Mouse (Mus musculus) common myeloid progenitor, adult 5-6 weeks (primary cell): Measurements from ENCODE around the gene Fsd1l. TPM values are rescaled to one million over a fixed set of nuclear protein-coding genes. Genes with fewer than 3 reads are reported as not detected.
"Not testable (repeated sequence)": the region's sequence is repeated elsewhere in the genome, so short reads cannot be mapped to it uniquely, and the experiment has no call there.

Source experiments
- ATAC-seq: replicated peaks from 2 replicates; pipeline ENCODE4 v1.8.0; 2016; ENCODE audit warnings: low read depth, mild to moderate bottlenecking, moderate TSS enrichment, inconsistent platforms; ENCODE audit not compliant: poor library complexity, severe bottlenecking
- total RNA-seq: library from RNA; stranded (forward); fragments of 200-1000, 187-1606 nt; gene quantifications from 2 replicates; pipeline ENCODE4 v1.2.3, GENCODE M21; 2017

Gene Fsd1l
- total RNA-seq, 1 experiment from 2014 or later: 7.1 TPM

DNA sequence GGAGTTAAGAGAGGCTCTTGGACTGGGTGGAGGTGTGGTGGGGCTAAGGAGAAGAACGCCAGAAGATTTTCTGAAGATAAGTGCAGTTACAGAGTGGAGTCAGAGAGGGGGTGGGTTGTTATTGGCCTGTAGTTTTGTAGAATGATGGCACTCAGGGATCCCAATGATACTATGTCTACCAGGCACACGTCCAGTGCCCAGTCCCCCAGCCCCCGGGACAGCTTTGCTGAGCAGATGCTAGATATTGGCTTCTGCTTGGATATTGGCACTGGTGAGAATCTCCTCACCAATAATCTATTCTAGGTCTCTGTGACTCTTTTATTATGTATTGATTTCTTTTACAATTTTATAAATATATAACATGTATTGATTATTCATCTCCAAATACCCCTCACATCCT lies 6.0 kb upstream of the Fsd1l start:
- ATAC-seq: no peak

DNA sequence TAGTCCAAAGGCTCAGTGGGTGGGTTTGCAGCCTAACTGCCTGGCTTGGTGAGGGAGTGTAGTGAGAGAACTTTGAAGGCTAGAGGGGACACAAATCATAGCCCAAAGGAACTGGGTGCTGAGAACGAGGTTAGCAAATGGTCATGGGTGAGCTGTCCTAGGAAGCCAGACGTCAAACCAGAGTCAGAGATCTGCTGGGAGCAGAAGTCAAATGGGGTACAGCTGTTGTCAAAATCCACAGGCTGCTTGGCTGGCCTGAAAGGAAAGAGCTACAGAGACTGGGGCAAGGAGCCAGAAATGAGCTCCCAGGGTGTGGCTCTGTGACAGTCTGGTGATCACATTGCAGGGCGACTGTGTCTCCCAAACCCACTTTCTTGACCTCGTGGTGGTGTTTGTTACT lies 2.3 kb upstream of the Fsd1l start:
- no peak for ATAC-seq

DNA sequence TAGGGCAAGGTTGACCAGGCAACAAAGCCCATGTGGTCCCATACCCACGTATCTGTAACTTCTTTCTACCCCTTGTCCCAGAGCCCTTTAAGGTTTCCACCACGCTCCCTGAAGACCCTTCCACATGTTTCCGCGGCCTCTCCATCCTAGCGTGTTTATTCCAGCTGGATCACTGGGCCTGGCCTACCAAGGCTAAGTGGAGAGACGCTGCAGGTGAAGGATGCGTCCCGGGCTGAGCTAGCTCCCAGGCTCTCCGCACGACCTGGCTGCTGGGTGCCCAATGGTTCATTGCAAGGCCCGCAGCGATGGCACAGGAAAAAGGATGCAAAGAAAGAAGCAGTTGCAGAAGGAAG lies 332 bp upstream of the Fsd1l start:
- ATAC-seq: no peak

DNA sequence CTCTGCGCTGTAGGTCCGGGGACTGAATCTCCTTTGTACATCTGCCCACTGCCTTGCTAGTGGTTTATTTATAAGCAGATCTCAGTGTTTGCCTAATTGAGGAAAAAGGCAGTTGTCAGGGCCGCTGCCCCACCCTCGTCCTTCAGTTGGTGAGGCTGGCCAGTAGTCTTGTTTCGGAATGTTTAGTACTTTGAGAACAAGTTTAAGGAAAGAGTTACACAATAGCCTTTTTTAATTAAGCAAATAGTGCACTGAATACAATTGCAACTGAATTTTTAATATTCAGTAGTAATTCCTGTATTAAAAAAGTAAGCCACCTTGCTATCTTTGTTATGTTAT lies 709 bp downstream of the Fsd1l start:
- no peak for ATAC-seq

DNA sequence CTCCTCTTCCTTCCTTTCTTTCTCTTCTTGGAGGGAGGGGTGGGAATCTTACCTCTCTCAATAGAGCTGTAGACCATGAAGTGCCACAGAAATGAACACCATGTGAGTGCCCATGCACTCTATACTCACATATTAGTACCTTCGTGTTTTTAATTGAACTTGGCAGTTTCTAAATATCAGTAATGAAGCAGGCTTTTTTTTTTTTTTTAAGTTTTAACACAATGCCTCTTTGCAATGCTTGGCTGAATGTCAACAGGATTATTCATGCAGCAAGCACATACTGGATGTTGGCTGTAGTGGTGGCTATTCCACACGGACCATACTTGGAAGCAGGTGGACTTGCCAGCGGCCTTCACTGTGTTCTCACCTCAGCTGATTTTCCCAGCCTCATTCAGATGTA lies 4.1 kb downstream of the Fsd1l start:
- no peak for ATAC-seq

DNA sequence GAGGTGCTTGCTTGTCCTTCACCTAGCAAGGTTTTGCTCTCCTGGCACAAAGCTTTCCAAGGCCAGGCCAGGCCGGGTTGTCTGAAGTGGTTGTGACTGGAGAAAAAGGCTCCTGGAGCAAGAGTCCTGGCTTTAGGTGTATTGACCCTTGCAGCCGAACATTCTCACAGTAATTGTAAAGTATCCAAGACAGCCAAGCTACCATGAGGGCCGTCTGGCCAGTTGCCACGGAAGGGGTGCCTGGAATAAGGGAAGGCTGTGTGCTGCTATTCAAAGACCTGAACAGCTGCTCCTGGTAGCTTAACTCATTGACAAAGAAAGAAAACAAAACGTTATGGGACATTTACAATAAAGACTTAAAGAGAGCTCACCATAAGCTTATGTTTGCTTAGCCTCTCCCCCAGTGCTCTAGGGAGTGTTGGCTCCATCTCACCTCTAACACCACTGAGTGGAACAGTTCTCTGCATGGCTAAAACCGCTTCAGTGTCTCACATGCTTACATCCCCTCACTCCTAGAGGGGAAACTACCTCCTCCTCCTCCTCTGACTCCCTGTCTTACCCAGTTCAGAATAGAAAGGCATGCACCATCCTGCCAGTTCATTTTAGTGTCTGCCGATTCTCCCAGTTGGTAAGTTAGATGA lies 6.1 kb downstream of the Fsd1l start:
- no peak for ATAC-seq

DNA sequence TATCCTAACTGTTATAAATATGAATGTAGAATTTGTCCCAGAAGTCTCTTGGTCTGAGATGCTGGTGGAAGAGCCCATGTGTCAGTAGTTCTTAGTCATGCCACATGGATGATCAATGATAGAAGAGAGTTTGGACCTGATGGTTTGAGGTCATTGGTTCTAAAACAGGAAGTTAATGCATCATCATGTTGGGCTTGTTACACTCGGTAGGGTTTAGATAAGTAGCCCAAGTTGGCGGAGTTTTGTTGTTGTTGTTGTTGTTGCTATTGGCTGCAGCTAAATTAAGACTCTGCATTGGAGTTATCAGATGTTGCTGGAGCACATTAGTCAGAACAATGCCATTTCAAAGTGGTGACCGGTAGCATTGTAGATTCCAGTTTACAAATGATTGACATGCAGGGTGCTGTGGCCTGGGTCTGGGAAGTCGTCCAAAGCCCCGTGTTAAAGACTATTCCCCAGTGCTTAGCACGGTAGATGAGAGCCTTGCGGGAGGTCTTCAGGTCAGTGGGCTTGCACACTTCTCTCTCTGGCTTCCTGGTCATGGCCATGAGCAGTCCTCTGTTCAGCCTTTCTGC lies 7.4 kb downstream of the Fsd1l start:
- peak; percentile 42 for ATAC-seq

DNA sequence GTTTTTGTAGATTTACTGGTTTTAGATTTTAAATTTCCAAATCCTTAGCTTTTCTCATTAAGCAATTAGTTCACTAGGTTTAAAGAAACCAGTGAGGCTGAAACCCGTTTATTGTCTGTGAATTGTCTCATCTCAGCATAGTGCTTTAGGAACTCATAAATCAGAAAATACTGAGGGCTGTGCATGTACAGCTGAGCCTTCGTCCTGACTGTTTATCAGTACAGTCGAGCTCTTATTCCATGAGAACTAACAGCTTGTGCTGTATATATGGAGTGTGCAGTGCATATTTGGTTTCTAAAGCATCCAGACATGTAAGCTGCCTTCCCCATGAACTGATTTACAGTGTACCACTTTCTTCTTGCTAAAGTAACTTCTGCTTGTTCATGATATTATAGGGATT lies 26.8 kb downstream of the Fsd1l start:
- ATAC-seq: no peak

DNA sequence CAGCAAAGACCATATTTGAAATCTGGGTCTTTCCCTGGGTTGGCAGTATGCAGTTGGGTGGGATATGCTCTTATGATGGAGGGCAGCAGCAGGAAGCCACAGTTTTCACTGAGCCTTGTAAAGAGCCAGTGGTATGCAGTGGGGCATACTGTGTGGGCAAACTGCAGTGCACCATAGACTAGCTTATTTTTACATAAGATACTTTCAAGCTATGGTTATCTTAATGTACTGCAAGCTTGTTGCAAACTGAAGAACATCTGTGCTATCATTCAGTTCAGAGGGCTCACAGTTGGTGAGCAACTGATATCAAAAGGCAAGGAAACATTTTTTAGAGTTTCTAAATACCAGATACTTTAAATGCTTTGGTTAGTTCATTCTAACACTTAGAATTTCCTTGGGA lies 29.4 kb downstream of the Fsd1l start:
- ATAC-seq: 0 out of 2 replicates have a peak, but pooled peaks have one; percentile 29

DNA sequence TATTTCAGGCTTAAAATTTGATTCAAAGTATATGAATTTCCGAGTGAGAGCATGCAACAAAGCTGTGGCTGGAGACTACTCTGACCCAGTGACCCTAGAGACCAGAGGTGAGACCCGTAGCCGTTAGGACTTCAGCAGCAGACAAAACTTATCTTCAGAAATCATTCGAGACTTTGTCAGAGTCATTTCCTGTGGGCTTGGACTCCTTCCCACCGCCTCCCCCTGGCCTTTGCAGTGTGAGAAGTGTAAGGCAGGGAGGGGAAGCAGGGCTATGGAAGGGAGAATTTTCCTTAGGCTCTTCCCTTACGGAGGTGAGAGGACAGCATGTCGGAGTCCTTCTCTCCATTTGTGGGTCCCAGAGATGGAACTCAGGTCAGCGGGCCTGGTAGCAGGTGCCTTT lies 50.8 kb downstream of the Fsd1l start:
- peak; percentile 52 for ATAC-seq

DNA sequence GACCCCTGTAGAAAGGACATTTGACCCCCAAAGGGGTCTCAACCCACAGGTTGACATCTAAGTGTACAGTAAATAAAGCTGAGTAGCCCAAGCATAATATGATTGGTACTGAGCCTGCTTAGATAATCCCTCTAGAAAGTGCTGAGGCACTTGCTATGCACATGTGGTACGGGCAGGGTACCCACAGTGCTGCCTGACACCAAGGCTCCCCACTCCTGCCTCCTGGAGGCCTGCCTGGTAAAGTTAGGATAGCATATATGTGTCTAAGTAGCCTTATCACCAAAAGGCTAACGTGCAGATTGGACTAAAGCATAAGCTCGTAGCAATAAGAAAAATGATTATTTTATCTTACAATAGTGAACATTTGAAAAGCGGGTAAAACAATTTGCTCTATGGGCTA lies 57.7 kb downstream of the Fsd1l start:
- no peak for ATAC-seq

DNA sequence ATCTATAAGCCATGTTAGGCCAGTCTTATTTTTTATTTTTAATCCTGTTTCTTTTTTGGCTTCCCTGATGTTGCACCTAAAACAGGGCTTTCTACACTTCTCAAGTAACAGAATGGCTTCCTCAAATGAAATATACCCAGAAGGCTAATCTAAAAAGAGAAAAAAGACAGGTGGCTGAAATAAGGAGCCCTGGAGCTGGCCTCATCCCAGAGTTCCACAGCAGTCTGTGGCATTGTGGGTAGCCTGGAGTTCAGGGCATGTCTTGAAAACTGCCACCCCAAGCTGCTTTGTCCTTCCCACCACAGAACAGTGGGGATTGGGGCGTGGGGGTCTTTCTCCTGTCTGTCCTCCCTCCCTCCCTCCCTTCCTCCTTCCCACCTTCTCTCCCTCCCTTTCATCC lies 60.1 kb downstream of the Fsd1l start:
- ATAC-seq: no peak

DNA sequence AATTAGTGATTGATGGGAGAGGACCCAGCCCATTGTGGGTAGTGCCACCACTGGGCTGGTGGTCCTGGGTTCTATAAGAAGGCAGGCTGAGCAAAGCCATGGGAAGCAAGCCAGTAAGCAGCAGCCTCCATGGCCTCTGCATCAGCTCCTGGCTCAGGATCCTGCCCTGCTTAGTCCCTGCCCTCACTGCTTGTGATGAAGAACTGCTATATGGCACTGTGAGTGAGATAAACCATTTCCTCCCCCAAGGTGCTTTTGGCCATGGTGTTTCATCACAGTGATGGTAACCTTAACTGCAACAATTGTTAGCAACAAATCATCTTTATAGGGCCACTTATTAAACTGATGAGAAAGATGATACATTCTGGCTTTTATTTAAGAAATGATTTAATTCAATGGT lies 77.9 kb downstream of the Fsd1l start:
- ATAC-seq: not testable (repeated sequence)

DNA sequence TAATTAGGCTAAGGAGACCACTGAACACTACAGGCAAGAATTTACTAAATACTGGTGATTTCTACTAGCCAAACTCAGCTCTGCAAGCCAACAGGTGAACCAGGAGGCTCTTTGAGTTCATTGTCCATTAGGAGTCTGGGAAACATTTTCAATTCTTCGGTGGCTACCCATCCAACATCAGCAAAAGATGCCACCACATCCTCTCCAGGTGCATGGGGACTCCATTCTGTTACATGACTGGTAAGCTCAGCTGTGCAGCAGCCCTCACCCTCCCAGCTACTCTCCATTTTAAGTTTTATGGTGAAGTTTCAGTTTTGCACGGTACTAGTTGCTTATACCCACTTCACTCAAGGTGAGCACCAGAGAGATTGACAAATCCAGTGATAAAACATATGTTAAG lies 78.8 kb downstream of the Fsd1l start:
- ATAC-seq: no peak

DNA sequence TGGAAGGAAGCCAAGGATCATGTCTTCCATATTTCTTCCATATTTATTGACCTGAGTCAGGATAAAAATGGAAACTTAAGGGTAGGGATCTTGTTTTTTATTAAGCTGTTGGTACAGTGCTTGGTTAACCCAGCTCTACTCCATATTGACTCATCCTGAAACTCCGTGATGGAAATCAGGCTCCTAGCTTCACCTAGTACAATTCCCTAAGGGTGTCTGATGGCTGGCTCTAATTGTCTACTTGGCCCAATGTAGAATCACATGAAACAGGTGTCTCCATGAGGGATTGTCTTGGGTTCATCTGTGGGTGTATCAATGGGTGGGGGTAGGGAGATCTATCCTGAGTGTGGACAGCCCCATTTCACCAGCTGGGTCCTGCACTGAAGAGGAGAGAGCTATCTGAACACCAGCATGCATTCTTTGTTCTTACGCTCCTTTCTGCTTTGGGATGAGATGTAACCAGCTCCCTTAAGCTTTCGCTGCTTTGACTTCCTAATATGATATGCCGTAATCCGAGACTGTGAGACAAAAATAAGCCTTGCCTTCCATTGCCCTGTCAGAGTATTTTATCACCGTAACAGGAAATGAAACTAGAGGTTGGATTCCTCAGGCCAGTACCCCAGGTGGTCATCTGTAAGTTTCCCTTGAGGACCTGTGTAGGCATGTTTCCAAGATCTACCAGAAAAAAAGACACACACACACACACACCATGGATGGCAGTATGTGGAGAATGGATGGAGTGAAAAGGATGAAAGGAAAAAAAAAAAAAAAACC lies 79.5 kb downstream of the Fsd1l start:
- no peak for ATAC-seq

DNA sequence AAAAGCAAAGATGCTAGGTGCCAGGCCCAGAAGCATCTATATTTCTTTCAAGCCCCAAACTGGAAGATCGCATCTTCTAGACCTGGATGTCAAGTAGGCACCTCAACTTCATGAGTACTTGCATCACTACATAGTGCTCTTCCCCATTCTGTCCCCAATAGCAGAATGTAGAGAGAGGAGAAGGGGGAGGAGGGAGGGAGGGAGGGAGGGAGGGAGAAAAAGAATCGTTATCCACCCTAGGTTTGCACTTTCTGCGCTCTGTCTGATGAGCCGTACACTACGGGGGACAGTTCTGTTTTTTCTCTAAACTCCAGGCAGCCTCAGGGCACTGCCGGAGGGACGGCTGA lies 82.4 kb downstream of the Fsd1l start, which contains the start of gene Fktn:
Fktn (plus strand) TSS at position 295 of the 347 bp plus-strand sequence.
- peak; percentile 46 for ATAC-seq

DNA sequence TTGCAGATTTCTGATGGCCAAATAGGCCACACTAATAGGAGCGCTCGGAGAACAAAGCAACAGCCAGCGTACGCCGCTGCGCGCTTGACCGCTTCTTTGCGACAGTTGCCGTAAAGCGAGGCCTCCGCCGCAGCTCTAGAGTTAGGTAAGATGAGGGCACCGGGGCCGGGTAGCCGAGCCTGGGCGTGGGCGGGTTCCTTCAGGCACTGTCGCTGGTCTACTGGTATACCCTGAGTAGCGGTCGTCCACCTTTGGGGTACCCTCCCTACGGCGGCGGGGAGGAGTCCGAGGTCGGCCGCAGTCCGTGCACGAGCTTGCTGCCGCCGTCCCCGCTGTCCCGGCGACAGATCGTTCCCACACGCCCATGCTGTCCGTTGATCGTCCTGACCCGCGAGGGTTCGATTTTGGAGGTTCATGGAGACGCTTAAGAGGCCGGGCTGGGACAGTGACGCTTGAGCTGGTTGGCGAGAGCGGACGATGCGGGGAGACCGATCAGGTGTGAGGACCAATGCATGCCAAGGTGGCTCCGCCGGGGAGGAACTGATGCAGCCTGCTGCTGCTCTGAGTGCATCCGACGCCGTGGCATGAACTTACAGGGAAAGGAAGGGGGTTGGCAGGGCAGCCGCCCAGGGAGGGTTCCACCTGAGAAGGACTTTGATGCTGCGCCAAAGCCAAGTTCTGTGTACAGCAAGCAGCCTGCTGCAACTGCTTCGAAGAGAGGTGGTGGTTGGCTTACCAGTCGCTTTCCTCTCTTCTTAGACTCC lies 83.0 kb downstream of the Fsd1l start:
- ATAC-seq: peak; percentile 91

DNA sequence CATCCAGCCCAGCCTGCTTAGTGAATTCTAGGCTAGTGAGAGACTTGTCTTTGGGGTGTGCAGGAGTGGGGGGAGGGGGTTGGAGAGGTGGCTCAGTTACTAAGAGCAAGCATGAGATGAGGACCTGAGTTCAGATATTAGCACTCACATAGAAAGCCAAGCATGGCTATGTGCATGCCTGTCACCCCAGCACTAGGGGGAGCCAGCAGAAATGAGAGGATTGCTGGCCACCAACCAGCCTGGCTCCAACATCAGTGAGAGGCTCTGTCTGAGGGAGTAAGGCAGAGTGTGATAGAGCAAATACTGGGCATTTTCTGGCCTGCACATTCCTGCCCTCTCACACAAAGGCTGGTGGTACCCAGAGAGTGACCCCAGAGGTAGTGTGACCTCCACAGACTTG lies 84.7 kb downstream of the Fsd1l start:
- peak; percentile 43; the same call in 1 of the 2 replicates for ATAC-seq

DNA sequence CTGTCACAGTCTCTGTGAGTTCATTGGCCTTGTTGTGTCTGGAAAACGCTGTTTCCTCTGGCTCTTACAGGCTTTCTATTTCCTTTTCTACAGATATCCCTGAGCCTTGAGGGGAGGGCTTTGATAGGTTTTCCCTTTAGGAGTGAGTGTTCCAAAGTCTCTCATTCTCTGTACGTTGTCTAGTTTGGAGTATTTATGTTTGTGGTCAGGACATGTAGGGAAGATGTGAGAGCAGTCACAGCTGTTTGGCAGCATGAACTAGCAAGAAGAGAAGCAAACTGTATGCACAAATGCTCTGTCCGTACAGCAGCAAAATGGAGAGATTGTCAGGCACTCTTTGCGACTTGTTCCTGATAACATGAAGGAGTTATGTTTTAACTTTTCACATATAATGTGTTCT lies 86.3 kb downstream of the Fsd1l start:
- no peak for ATAC-seq

DNA sequence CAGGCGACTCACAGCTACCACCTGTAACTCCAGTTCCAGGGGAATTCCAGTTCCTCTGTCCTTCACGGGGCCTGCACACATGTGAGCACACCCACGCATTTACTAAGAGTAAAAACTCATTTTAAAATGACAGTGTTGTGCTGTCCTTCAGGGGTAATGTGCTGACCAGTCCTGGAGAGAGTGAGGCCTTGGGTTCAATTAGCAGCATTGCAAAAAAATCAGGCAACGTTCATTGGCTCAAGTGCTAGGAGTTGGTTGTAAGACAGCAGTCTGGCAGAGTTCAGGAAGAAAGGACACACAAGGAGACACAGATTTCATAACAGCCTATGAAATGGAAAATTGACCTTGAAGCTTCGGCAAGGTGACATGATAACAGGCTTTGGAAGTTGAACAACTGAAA lies 87.0 kb downstream of the Fsd1l start:
- ATAC-seq: no peak

DNA sequence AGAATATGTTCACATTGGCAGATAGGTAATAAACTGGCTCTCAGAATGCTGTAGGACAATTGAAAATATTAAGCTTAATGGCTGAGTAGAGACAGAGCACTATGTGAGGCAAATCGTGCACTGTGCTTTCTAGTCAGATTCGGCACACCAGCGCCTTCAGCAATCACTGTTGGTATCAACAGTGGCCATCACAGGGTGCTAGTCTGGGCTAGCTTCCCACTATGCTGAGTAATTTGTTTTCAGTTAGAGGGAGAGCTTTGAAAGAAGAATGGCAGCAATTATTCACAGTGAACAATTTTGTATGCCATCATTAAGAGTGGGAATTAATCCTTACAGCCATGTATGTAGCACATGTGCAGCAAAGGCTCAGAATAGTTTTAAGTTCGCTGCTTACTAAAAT lies 91.2 kb downstream of the Fsd1l start:
- no peak for ATAC-seq
